ENCODE assay signal across 26 mouse cellular contexts in the genomic region with DNA sequence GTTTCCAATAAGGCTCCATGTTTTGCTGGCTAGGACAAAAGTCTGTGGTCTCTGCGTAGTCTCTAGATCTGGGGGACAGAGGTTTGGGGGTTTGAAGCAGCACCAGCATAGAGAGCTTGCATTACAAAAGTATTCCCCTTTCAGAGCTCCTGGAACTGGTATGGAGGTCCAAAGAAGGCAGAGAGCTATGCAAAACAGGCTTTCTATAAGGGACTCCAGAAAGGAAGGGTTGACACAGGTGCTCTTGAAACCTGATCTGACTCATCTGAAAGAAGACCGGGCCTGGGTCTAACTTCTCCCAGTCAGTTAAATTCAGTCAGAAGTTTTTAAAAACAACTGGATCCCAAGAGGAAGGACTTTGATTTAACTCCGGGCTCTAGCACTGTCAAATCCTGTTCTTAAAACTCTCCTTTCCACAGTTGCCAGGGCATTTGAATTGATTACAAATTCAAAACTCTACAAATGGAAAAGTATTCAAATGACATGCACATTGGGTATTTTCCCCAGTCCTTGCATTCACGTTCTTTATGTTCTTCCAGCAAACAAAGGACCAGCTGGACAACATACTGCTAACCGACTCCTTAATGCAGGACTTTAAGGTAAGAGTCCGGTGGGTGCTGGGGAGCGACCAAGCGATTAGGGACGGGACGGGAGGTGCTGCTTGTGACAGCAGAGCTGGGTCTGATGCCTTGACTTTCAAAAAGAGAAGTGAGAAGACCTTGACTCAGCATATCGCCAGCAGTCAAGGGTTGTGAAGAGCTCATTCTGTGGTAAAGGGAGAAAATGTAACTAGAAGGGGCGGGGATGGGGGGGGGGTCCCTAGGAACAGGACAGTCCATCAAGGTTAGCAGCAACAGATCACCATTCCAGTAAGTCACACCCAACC. TPM values are rescaled to one million over a fixed set of nuclear protein-coding genes. Genes with fewer than 3 reads are reported as not detected.
A peak's percentile ranks its signal among the peaks of the same experiment; 100 is the strongest.
DNase-seq lines count a peak whose midpoint lies in the region; ATAC-seq and TF ChIP-seq lines count a peak whose summit lies in the region.
"Had no signal": no experiment of that assay in that cellular context is flagged by ENCODE, and none has a peak within 500 bp of the region (broad histone marks: within the 10 kb centered on the region; RNA-seq: fewer than 3 reads in every experiment).

No protein-coding gene starts in this region.

- H3K9ac ChIP-seq in kidney, embryonic 15.5 days = no peak overlapping the region
- H3K9ac ChIP-seq: forebrain, embryonic 13.5 days had no signal

- H3K4me3 ChIP-seq in kidney, embryonic 15.5 days (replicated peaks) = no peak overlapping the region
- no peak overlapping the region for H3K4me3 ChIP-seq in forebrain, embryonic 10.5 days
- no peak overlapping the region for H3K4me3 ChIP-seq in cerebellum, adult 2 months (replicated peaks; ENCODE audit: insufficient read depth, low read depth, low read length)
- H3K4me3 ChIP-seq: forebrain, embryonic 13.5 days; midbrain, embryonic 10.5 days had no signal

- TF ChIP-seq POLR2A in cerebellum, adult 2 months (IDR thresholded peaks at IDR 0.05; ENCODE audit: borderline replicate concordance, insufficient read depth, low read length) = no peak

- 46% methylated on average over 12 of the region's 12 CpGs for WGBS in kidney, embryonic 15.5 days
- 55% methylated on average over 12 of the region's 12 CpGs for WGBS in forebrain, embryonic 10.5 days
- 84% methylated on average over 12 of the region's 12 CpGs for WGBS in cerebellum, adult 2 months

- H3K27me3 ChIP-seq in kidney, embryonic 15.5 days = peaks cover 5% of the 10 kb centered on the region; the same call in 1 of the 2 replicates
- 0 out of 2 replicates have a peak, but pooled peaks cover 7% of the 10 kb centered on the region for H3K27me3 ChIP-seq in forebrain, embryonic 10.5 days (ENCODE audit: poor library complexity, severe bottlenecking)
- H3K27me3 ChIP-seq in cerebellum, adult 2 months (ENCODE audit: control insufficient read depth, insufficient read depth, low read length) = no peaks in the 10 kb centered on the region
- H3K27me3 ChIP-seq: forebrain, embryonic 13.5 days had no signal

- H3K36me3 ChIP-seq in kidney, embryonic 15.5 days = no peaks in the 10 kb centered on the region
- no peaks in the 10 kb centered on the region for H3K36me3 ChIP-seq in forebrain, embryonic 10.5 days (replicated peaks)
- H3K36me3 ChIP-seq: midbrain, embryonic 10.5 days had no signal

- H3K4me2 ChIP-seq in kidney, embryonic 15.5 days = no peak overlapping the region
- H3K4me2 ChIP-seq: forebrain, embryonic 13.5 days had no signal

- no peak for DNase-seq in kidney, postnatal 25 days
- DNase-seq in CD4-positive, CD25-positive, alpha-beta regulatory T cell, adult 2 months (ENCODE audit: low read depth, low spot score) = peak; percentile 22
- DNase-seq in forebrain, embryonic 10.5 days (ENCODE audit: extremely low spot score, low spot score) = no peak
- DNase-seq in frontal cortex, postnatal 25 days (ENCODE audit: low spot score in 2 of 2) = no peak
- no peak for DNase-seq in cerebellum, adult 2 months
- DNase-seq: adrenal gland, postnatal 25 days; cerebellum, adult 11-12 months; cerebellum, postnatal 25 days; gastrocnemius, postnatal 14 days; kidney, adult 9 months; lung, postnatal 14 days; thymus, postnatal 36 days had no signal

- no peak for TF ChIP-seq CTCF in cerebellum, adult 2 months (IDR thresholded peaks at IDR 0.05; ENCODE audit: borderline replicate concordance, insufficient read depth, low read depth, low read length)

- ATAC-seq in kidney, embryonic 15.5 days (replicated peaks; ENCODE audit: low FRiP score) = 0 out of 2 replicates have a peak, but pooled peaks have one; percentile 34
- peak; percentile 43 for ATAC-seq in common myeloid progenitor, adult 5-6 weeks (replicated peaks; ENCODE audit: low read depth, poor library complexity, severe bottlenecking)
- ATAC-seq in megakaryocyte progenitor cell, adult 5-6 weeks (replicated peaks; ENCODE audit: poor library complexity) = peak; percentile 44
- ATAC-seq: forebrain, embryonic 13.5 days had no signal

- H3K27ac ChIP-seq in kidney, embryonic 15.5 days = no peak overlapping the region
- H3K27ac ChIP-seq in forebrain, embryonic 10.5 days = no peak overlapping the region
- no peak overlapping the region for H3K27ac ChIP-seq in cerebellum, adult 2 months (ENCODE audit: insufficient read depth, low read length)
- H3K27ac ChIP-seq: forebrain, embryonic 13.5 days; midbrain, embryonic 10.5 days had no signal

- no peaks in the 10 kb centered on the region for H3K9me3 ChIP-seq in kidney, embryonic 15.5 days (replicated peaks)
- no peaks in the 10 kb centered on the region for H3K9me3 ChIP-seq in forebrain, embryonic 10.5 days
- H3K9me3 ChIP-seq: forebrain, embryonic 13.5 days; midbrain, embryonic 10.5 days had no signal

- H3K4me1 ChIP-seq in kidney, embryonic 15.5 days = peaks cover 19% of the 10 kb centered on the region; the same call in 1 of the 2 replicates
- no peaks in the 10 kb centered on the region for H3K4me1 ChIP-seq in forebrain, embryonic 10.5 days
- peaks cover 9% of the 10 kb centered on the region; the same call in 1 of the 2 replicates for H3K4me1 ChIP-seq in cerebellum, adult 2 months (ENCODE audit: control insufficient read depth, insufficient read depth, low read length)
- H3K4me1 ChIP-seq: forebrain, embryonic 13.5 days had no signal

RNA-seq across cellular contexts. Expression of a gene that starts 1.0 kb away (rescaled TPM):
- polyA plus RNA-seq in kidney, embryonic 15.5 days (2015; fragmentation: Nextera tagmentation; extraction: Ambion mirVana) = not detected in 2 replicates
- not detected in 2 replicates for total RNA-seq in common myeloid progenitor, adult 5-6 weeks (2017)
- 0.32 TPM in 1 of 2 replicates, not detected in the other for total RNA-seq in megakaryocyte progenitor cell, adult 5-6 weeks (2015)
- not detected in 2 replicates for total RNA-seq in megakaryocyte progenitor cell, adult 5-6 weeks (2017)
- polyA plus RNA-seq in forebrain, embryonic 10.5 days (2016; fragmentation: Nextera tagmentation; extraction: Ambion mirVana) = not detected in 2 replicates
- polyA plus RNA-seq in cerebellum, adult 2 months (2012; rRNA removed) = not detected in 2 replicates
- total RNA-seq: adrenal gland, postnatal 25 days; gastrocnemius, postnatal 14 days; heart, adult 8-10 months; layer of hippocampus, adult 18-20 months; left cerebral cortex, postnatal 25 days had no signal
- polyA plus RNA-seq: forebrain, embryonic 13.5 days; frontal cortex, adult 2 months; heart, postnatal 0 days; hindbrain, embryonic 11.5 days; intestine, embryonic 14.5 days; liver, embryonic 16.5 days; midbrain, embryonic 10.5 days; neural tube, embryonic 11.5 days had no signal
